Mouse (Mus musculus): Measurements from ENCODE around the gene Vmn1r114. TPM values are rescaled to one million over a fixed set of nuclear protein-coding genes. Genes with fewer than 3 reads are reported as not detected.
"Not testable (repeated sequence)": the region's sequence is repeated elsewhere in the genome, so short reads cannot be mapped to it uniquely, and the experiment has no call there.

Vmn1r114 gene
- not detected for total RNA-seq (2022)

GRCm38 (mm10) chr7:20812086-20812485 is at the start of gene Vmn1r114:
Vmn1r114 (minus strand) TSS chr7:20812186.
- not testable (repeated sequence) for DNase-seq (ENCODE audit: low spot score)

GRCm38 (mm10) chr7:20844885-20845284 is 32.9 kb upstream of the Vmn1r114 start, which contains the start of gene Vmn1r115:
Vmn1r115 (minus strand) TSS chr7:20844985.
- DNase-seq (ENCODE audit: low spot score) = not testable (repeated sequence)

- not testable (repeated sequence) for DNase-seq (ENCODE audit: low spot score)
These were observed 25.0 kb downstream of the Vmn1r114 start, which contains the start of gene Vmn1r113 for GRCm38 (mm10) chr7:20786985-20787384. Vmn1r113 (plus strand) TSS chr7:20787285.

GRCm38 (mm10) chr7:20770885-20771284 is 41.1 kb downstream of the Vmn1r114 start, which contains the start of gene Vmn1r112:
Vmn1r112 (plus strand) TSS chr7:20771185.
- not testable (repeated sequence) for DNase-seq (ENCODE audit: low spot score)

Other genes with a start within 250 kb of the Vmn1r114 start
- not detected for gene Gm4141, start 235.9 kb downstream of the Vmn1r114 start, total RNA-seq (2022)
- gene Gm4513, start 213.2 kb downstream of the Vmn1r114 start, total RNA-seq (2022) = not detected
- not detected for gene Vmn1r107, start 143.3 kb downstream of the Vmn1r114 start, total RNA-seq (2022)
- not detected for gene Vmn1r111, start 109.0 kb downstream of the Vmn1r114 start, total RNA-seq (2022)
- not detected for gene Gm10668, start 81.6 kb downstream of the Vmn1r114 start, total RNA-seq (2022)
- gene Vmn1r112, start 41.0 kb downstream of the Vmn1r114 start, total RNA-seq (2022) = not detected
- gene Vmn1r113, start 24.9 kb downstream of the Vmn1r114 start, total RNA-seq (2022) = not detected
- gene Vmn1r115, start 32.8 kb upstream of the Vmn1r114 start, total RNA-seq (2022) = not detected
- gene Vmn1r116, start 60.1 kb upstream of the Vmn1r114 start, total RNA-seq (2022) = not detected
- gene Vmn1r117, start 71.9 kb upstream of the Vmn1r114 start, total RNA-seq (2022) = not detected
- not detected for gene Vmn1r118, start 100.2 kb upstream of the Vmn1r114 start, total RNA-seq (2022)
- gene Vmn1r119, start 200.3 kb upstream of the Vmn1r114 start, total RNA-seq (2022) = not detected
- not detected for gene Vmn1r120, start 241.6 kb upstream of the Vmn1r114 start, total RNA-seq (2022)